Comparison of ENCODE assay signal across 26 mouse cellular contexts in genomic region chr16:93380117-93380516, GRCm38 (mm10).
A peak's percentile ranks its signal among the peaks of the same experiment; 100 is the strongest.
DNase-seq lines count a peak whose midpoint lies in the region; ATAC-seq and TF ChIP-seq lines count a peak whose summit lies in the region.
"Had no signal": no experiment of that assay in that cellular context is flagged by ENCODE, and none has a peak within 500 bp of the region (broad histone marks: within the 10 kb centered on the region; RNA-seq: fewer than 3 reads in every experiment).

No protein-coding gene starts in this region.

- no peaks in the 10 kb centered on the region for H3K36me3 ChIP-seq in hindbrain, embryonic 10.5 days
- H3K36me3 ChIP-seq in hindbrain, embryonic 14.5 days (replicated peaks; ENCODE audit: control insufficient read depth, insufficient read depth) = no peaks in the 10 kb centered on the region
- no peaks in the 10 kb centered on the region for H3K36me3 ChIP-seq in midbrain, embryonic 14.5 days (ENCODE audit: control insufficient read depth, insufficient read depth, low read length)
- no peaks in the 10 kb centered on the region for H3K36me3 ChIP-seq in midbrain, embryonic 11.5 days (ENCODE audit: control insufficient read depth, insufficient read depth, low read length)
- no peaks in the 10 kb centered on the region for H3K36me3 ChIP-seq in forebrain, postnatal 0 days (ENCODE audit: insufficient read depth)
- H3K36me3 ChIP-seq: hindbrain, embryonic 15.5 days; intestine, embryonic 15.5 days; limb, embryonic 12.5 days; liver, embryonic 13.5 days; midbrain, embryonic 12.5 days; neural tube, embryonic 13.5 days; stomach, embryonic 15.5 days had no signal

- H3K4me3 ChIP-seq in hindbrain, embryonic 10.5 days = no peak overlapping the region
- H3K4me3 ChIP-seq in hindbrain, embryonic 14.5 days (replicated peaks; ENCODE audit: low read length) = no peak overlapping the region
- H3K4me3 ChIP-seq in midbrain, embryonic 14.5 days (replicated peaks; ENCODE audit: low read depth, low read length) = no peak overlapping the region
- H3K4me3 ChIP-seq in midbrain, embryonic 11.5 days (ENCODE audit: low read depth, low read length) = no peak overlapping the region
- no peak overlapping the region for H3K4me3 ChIP-seq in forebrain, postnatal 0 days (ENCODE audit: low read depth, low read length)
- H3K4me3 ChIP-seq: heart, adult 2 months; hindbrain, embryonic 15.5 days; intestine, embryonic 15.5 days; limb, embryonic 12.5 days; liver, embryonic 13.5 days; midbrain, embryonic 12.5 days; myocyte; neural tube, embryonic 13.5 days; stomach, embryonic 15.5 days had no signal

- peaks cover 9% of the 10 kb centered on the region for H3K4me1 ChIP-seq in hindbrain, embryonic 10.5 days (replicated peaks)
- H3K4me1 ChIP-seq in hindbrain, embryonic 14.5 days (replicated peaks; ENCODE audit: control insufficient read depth, insufficient read depth, low read length) = peaks cover 16% of the 10 kb centered on the region
- peaks cover 12% of the 10 kb centered on the region; the same call in 1 of the 2 replicates for H3K4me1 ChIP-seq in midbrain, embryonic 14.5 days (ENCODE audit: control insufficient read depth, insufficient read depth, low read length)
- peaks cover 7% of the 10 kb centered on the region; the same call in 1 of the 2 replicates for H3K4me1 ChIP-seq in midbrain, embryonic 11.5 days (ENCODE audit: control insufficient read depth, insufficient read depth, low read length)
- no peaks in the 10 kb centered on the region; the same call in 1 of the 2 replicates for H3K4me1 ChIP-seq in forebrain, postnatal 0 days (ENCODE audit: insufficient read depth)
- H3K4me1 ChIP-seq: intestine, embryonic 15.5 days had no signal

- ATAC-seq in hindbrain, embryonic 14.5 days (ENCODE audit: low FRiP score) = no peak
- no peak for ATAC-seq in midbrain, embryonic 14.5 days (ENCODE audit: low FRiP score, low TSS enrichment)
- ATAC-seq in midbrain, embryonic 11.5 days (ENCODE audit: low FRiP score) = no peak
- ATAC-seq in forebrain, postnatal 0 days = peak; percentile 55
- ATAC-seq: intestine, embryonic 15.5 days; lung, postnatal 0 days had no signal

- no peaks in the 10 kb centered on the region for H3K27me3 ChIP-seq in hindbrain, embryonic 10.5 days (ENCODE audit: insufficient read depth, poor library complexity, severe bottlenecking)
- 0 out of 2 replicates have a peak, but pooled peaks cover 4% of the 10 kb centered on the region for H3K27me3 ChIP-seq in hindbrain, embryonic 14.5 days (ENCODE audit: control insufficient read depth, insufficient read depth, low read length)
- no peaks in the 10 kb centered on the region for H3K27me3 ChIP-seq in midbrain, embryonic 14.5 days (ENCODE audit: control insufficient read depth, insufficient read depth, low read length)
- H3K27me3 ChIP-seq in midbrain, embryonic 11.5 days (ENCODE audit: control insufficient read depth, insufficient read depth, low read length) = no peaks in the 10 kb centered on the region
- no peaks in the 10 kb centered on the region for H3K27me3 ChIP-seq in forebrain, postnatal 0 days (ENCODE audit: insufficient read depth, low read length)
- H3K27me3 ChIP-seq: hindbrain, embryonic 15.5 days; midbrain, embryonic 12.5 days; neural tube, embryonic 13.5 days had no signal

- H3K9ac ChIP-seq in hindbrain, embryonic 14.5 days = no peak overlapping the region
- no peak overlapping the region for H3K9ac ChIP-seq in midbrain, embryonic 14.5 days (replicated peaks; ENCODE audit: low read length)
- no peak overlapping the region for H3K9ac ChIP-seq in midbrain, embryonic 11.5 days (ENCODE audit: low read length)
- no peak overlapping the region for H3K9ac ChIP-seq in forebrain, postnatal 0 days
- H3K9ac ChIP-seq: hindbrain, embryonic 15.5 days; intestine, embryonic 15.5 days; limb, embryonic 12.5 days; liver, embryonic 13.5 days; midbrain, embryonic 12.5 days; neural tube, embryonic 13.5 days; stomach, embryonic 15.5 days had no signal

- peak overlapping the region; percentile 45; the same call in 1 of the 2 replicates for H3K27ac ChIP-seq in hindbrain, embryonic 10.5 days
- no peak overlapping the region for H3K27ac ChIP-seq in hindbrain, embryonic 14.5 days
- no peak overlapping the region for H3K27ac ChIP-seq in midbrain, embryonic 14.5 days (replicated peaks; ENCODE audit: low read depth, low read length)
- no peak overlapping the region for H3K27ac ChIP-seq in midbrain, embryonic 11.5 days (ENCODE audit: low read depth, low read length)
- H3K27ac ChIP-seq in forebrain, postnatal 0 days (ENCODE audit: low read depth, low read length) = no peak overlapping the region
- H3K27ac ChIP-seq: heart, adult 2 months; hindbrain, embryonic 15.5 days; intestine, embryonic 15.5 days; limb, embryonic 12.5 days; liver, embryonic 13.5 days; midbrain, embryonic 12.5 days; neural tube, embryonic 13.5 days; stomach, embryonic 15.5 days had no signal

- peak; percentile 36 to 54 for DNase-seq in cerebellum, postnatal 10 days
- DNase-seq in cerebellum, adult 8-10 months = no peak
- no peak for DNase-seq in hindbrain, embryonic 10.5 days (ENCODE audit: low spot score)
- no peak for DNase-seq in hindbrain, embryonic 14.5 days (ENCODE audit: low spot score)
- peak; percentile 37 for DNase-seq in midbrain, embryonic 14.5 days
- no peak for DNase-seq in midbrain, embryonic 11.5 days (ENCODE audit: low spot score, missing footprints)
- peak; percentile 32 for DNase-seq in forebrain, postnatal 0 days
- DNase-seq in thymus, postnatal 14 days = no peak
- DNase-seq: adrenal gland, postnatal 14 days; cerebellum, postnatal 25 days; embryo, embryonic 11 days; gastrocnemius, postnatal 36 days; heart, adult 2 months; kidney, adult 8-10 months; kidney, postnatal 10 days; liver, embryonic 13.5 days; right cerebral cortex, postnatal 4 days; thymus, postnatal 36 days had no signal

- no peak overlapping the region for H3K4me2 ChIP-seq in hindbrain, embryonic 14.5 days (replicated peaks)
- H3K4me2 ChIP-seq in midbrain, embryonic 14.5 days (ENCODE audit: low read length) = no peak overlapping the region
- no peak overlapping the region for H3K4me2 ChIP-seq in midbrain, embryonic 11.5 days
- no peak overlapping the region for H3K4me2 ChIP-seq in forebrain, postnatal 0 days (ENCODE audit: low read depth)
- H3K4me2 ChIP-seq: hindbrain, embryonic 15.5 days; intestine, embryonic 15.5 days; limb, embryonic 12.5 days; liver, embryonic 13.5 days; midbrain, embryonic 12.5 days; neural tube, embryonic 13.5 days; stomach, embryonic 15.5 days had no signal

- TF ChIP-seq CTCF in forebrain, postnatal 0 days (IDR thresholded peaks at IDR 0.05; ENCODE audit: low read depth) = no peak

- 56% methylated on average over 4 of the region's 4 CpGs for WGBS in hindbrain, embryonic 10.5 days
- WGBS in hindbrain, embryonic 14.5 days = 28% methylated on average over 4 of the region's 4 CpGs
- 39% methylated on average over 4 of the region's 4 CpGs for WGBS in midbrain, embryonic 14.5 days
- WGBS in midbrain, embryonic 11.5 days = 66% methylated on average over 4 of the region's 4 CpGs
- 10% methylated on average over 4 of the region's 4 CpGs for WGBS in forebrain, postnatal 0 days

- H3K9me3 ChIP-seq in hindbrain, embryonic 10.5 days = no peaks in the 10 kb centered on the region
- H3K9me3 ChIP-seq in hindbrain, embryonic 14.5 days (ENCODE audit: control insufficient read depth, low read length) = no peaks in the 10 kb centered on the region
- no peaks in the 10 kb centered on the region for H3K9me3 ChIP-seq in midbrain, embryonic 14.5 days (ENCODE audit: control insufficient read depth, low read length)
- no peaks in the 10 kb centered on the region for H3K9me3 ChIP-seq in midbrain, embryonic 11.5 days (ENCODE audit: control insufficient read depth, low read length)
- H3K9me3 ChIP-seq in forebrain, postnatal 0 days (ENCODE audit: low read length) = no peaks in the 10 kb centered on the region
- H3K9me3 ChIP-seq: hindbrain, embryonic 15.5 days; intestine, embryonic 15.5 days; limb, embryonic 12.5 days; liver, embryonic 13.5 days; midbrain, embryonic 12.5 days; neural tube, embryonic 13.5 days; stomach, embryonic 15.5 days had no signal

Comparison
In these comparisons a context has a peak if more than half of its experiments do, and no peak if none do; other contexts are left out.
1. DNase-seq: peak in cerebellum, postnatal 10 days (2 of 2), midbrain, embryonic 14.5 days (single experiment) and forebrain, postnatal 0 days (single experiment); none in cerebellum, adult 8-10 months (single experiment), hindbrain, embryonic 10.5 days (single experiment), hindbrain, embryonic 14.5 days (single experiment), midbrain, embryonic 11.5 days (single experiment) and thymus, postnatal 14 days (single experiment).